Mouse (Mus musculus): Measurements from ENCODE around the gene Sdc3.

GRCm38 (mm10) chr4:130873440-130873839, 81.1 kb downstream of the Sdc3 start:
- no peak for TF ChIP-seq CTCF (IDR thresholded peaks at IDR 0.05; ENCODE audit: low read depth)
- no peak for TF ChIP-seq EP300 (IDR thresholded peaks at IDR 0.05; ENCODE audit: low read depth)
